Mouse (Mus musculus) stomach, postnatal 0 days (tissue): ENCODE measurements around the gene Pde11a. TPM values are rescaled to one million over a fixed set of nuclear protein-coding genes. Genes with fewer than 3 reads are reported as not detected.

Source experiments
- ATAC-seq: fragments of 200-750 bp; cut with Nextera tagmentation; 2 replicates; pipeline ENCODE4 v1.8.0; 2017; ENCODE audit not compliant: low FRiP score, low TSS enrichment
- DNase-seq: peaks from one replicate; pipeline ENCODE4 v3.0.0-alpha.2; 2016; ENCODE audit warnings: low spot score
- H3K27ac ChIP-seq: fragments of 300-500 bp; sonication (generic); replicated peaks from 2 replicates; pipeline ENCODE4 v1.5.1; 2014; ENCODE audit warnings: mild to moderate bottlenecking, control low read depth
- H3K27me3 ChIP-seq: fragments of 300-500 bp; sonication (generic); 2 replicates; pipeline ENCODE4 v1.6.1; 2014; ENCODE audit warnings: low read length; ENCODE audit not compliant: control insufficient read depth, insufficient read depth
- H3K36me3 ChIP-seq: fragments of 300-500 bp; sonication (generic); 2 replicates; pipeline ENCODE4 v1.6.1; 2014; ENCODE audit warnings: low read length, mixed read lengths; ENCODE audit not compliant: control insufficient read depth, insufficient read depth
- H3K4me1 ChIP-seq: fragments of 300-500 bp; sonication (generic); replicated peaks from 2 replicates; pipeline ENCODE4 v1.6.1; 2014; ENCODE audit warnings: antibody characterized with exemption; ENCODE audit not compliant: control insufficient read depth, insufficient read depth
- H3K4me2 ChIP-seq: fragments of 300-500 bp; sonication (generic); replicated peaks from 2 replicates; pipeline ENCODE4 v1.6.1; 2014; ENCODE audit warnings: low read depth, mild to moderate bottlenecking, control low read depth, moderate library complexity
- H3K4me3 ChIP-seq: fragments of 300-500 bp; sonication (generic); 2 replicates; pipeline ENCODE4 v1.5.1; 2014; ENCODE audit warnings: low read depth, low read length, control low read depth
- H3K9ac ChIP-seq: fragments of 300-500 bp; sonication (generic); 2 replicates; pipeline ENCODE4 v1.6.1; 2014; ENCODE audit warnings: mild to moderate bottlenecking, low read length, control low read depth, mixed read lengths
- H3K9me3 ChIP-seq: fragments of 300-500 bp; sonication (generic); 2 replicates; pipeline ENCODE4 v1.6.1; 2016; ENCODE audit warnings: low read length; ENCODE audit not compliant: control insufficient read depth
- CTCF ChIP-seq: IDR thresholded peaks from 2 replicates; pipeline ENCODE4 v1.5.1; 2016; ENCODE audit warnings: antibody characterized with exemption, low read depth, mild to moderate bottlenecking, moderate library complexity
- EP300 ChIP-seq: optimal IDR thresholded peaks from 2 replicates; pipeline ENCODE3; 2016; ENCODE audit warnings: antibody characterized with exemption
- WGBS: fragments of 180-500 bp; shearing (Covaris S2); extraction: QIAGEN DNeasy Blood & Tissue Kit; methylation state at CpG from one replicate; pipeline ENCODE4 v1.1.7; 2014; 5-methylcytosine and 5-hydroxymethylcytosine counted together
- polyA plus RNA-seq: library from polyadenylated mRNA; unstranded; fragments of >200 nt; fragmentation: Nextera tagmentation; extraction: Ambion mirVana; gene quantifications from 2 replicates; pipeline ENCODE4 v1.2.1, GENCODE M21; 2015

Gene Pde11a
- polyA plus RNA-seq, 1 experiment from 2014 or later = 0.12 TPM

GRCm38 (mm10) chr2:76264258-76264657, 74.3 kb downstream of the Pde11a start:
- no peaks in the 10 kb centered on the region for H3K9me3 ChIP-seq
- DNase-seq (no peak), ATAC-seq (no peak)
- no peaks in the 10 kb centered on the region for H3K4me1 ChIP-seq
- H3K36me3 ChIP-seq = no peaks in the 10 kb centered on the region
- H3K27me3 ChIP-seq = no peaks in the 10 kb centered on the region
- no peak overlapping the region for H3K4me3 ChIP-seq
- WGBS = 64% methylated on average over 10 of the region's 10 CpGs
- TF ChIP-seq EP300 (no peak), CTCF (no peak)
- H3K27ac ChIP-seq = no peak overlapping the region
- H3K9ac ChIP-seq = no peak overlapping the region
- no peak overlapping the region for H3K4me2 ChIP-seq

- Histone ChIP-seq H3K27ac (no peak overlapping the region), H3K27me3 (no peaks in the 10 kb centered on the region)
Measured at GRCm38 (mm10) chr2:76262661-76263060, 75.9 kb downstream of the Pde11a start.

GRCm38 (mm10) chr2:76254833-76255232, 83.7 kb downstream of the Pde11a start:
- 47% methylated on average over 6 of the region's 6 CpGs for WGBS
- DNase-seq = peak; percentile 43
- TF ChIP-seq EP300 = no peak
- TF ChIP-seq CTCF = peak; percentile 82

More at GRCm38 (mm10) chr2:76262661-76263060, 75.9 kb downstream of the Pde11a start:
- Histone ChIP-seq H3K4me2 (no peak overlapping the region), H3K36me3 (no peaks in the 10 kb centered on the region), H3K9ac (no peak overlapping the region), H3K9me3 (no peaks in the 10 kb centered on the region), H3K4me1 (no peaks in the 10 kb centered on the region), H3K4me3 (no peak overlapping the region)
- ATAC-seq = no peak
- no peak for DNase-seq
- WGBS = 37% methylated on average over 10 of the region's 10 CpGs
- TF ChIP-seq EP300 (no peak), CTCF (no peak)

GRCm38 (mm10) chr2:76251379-76251778, 87.2 kb downstream of the Pde11a start:
- ATAC-seq (no peak), DNase-seq (no peak)
- WGBS = 72% methylated on average over 10 of the region's 10 CpGs
- H3K27me3 ChIP-seq = no peaks in the 10 kb centered on the region
- TF ChIP-seq CTCF (no peak), EP300 (no peak)
- H3K27ac ChIP-seq = no peak overlapping the region
- no peak overlapping the region for H3K4me2 ChIP-seq
- H3K4me3 ChIP-seq = no peak overlapping the region
- no peaks in the 10 kb centered on the region for H3K4me1 ChIP-seq
- no peaks in the 10 kb centered on the region for H3K36me3 ChIP-seq
- no peaks in the 10 kb centered on the region for H3K9me3 ChIP-seq
- H3K9ac ChIP-seq = no peak overlapping the region

More at GRCm38 (mm10) chr2:76254833-76255232, 83.7 kb downstream of the Pde11a start:
- H3K9ac ChIP-seq = no peak overlapping the region
- H3K36me3 ChIP-seq = no peaks in the 10 kb centered on the region
- no peaks in the 10 kb centered on the region for H3K9me3 ChIP-seq
- no peak for ATAC-seq
- H3K27me3 ChIP-seq = no peaks in the 10 kb centered on the region
- H3K27ac ChIP-seq = no peak overlapping the region
- no peaks in the 10 kb centered on the region for H3K4me1 ChIP-seq
- no peak overlapping the region for H3K4me3 ChIP-seq
- H3K4me2 ChIP-seq = no peak overlapping the region

GRCm38 (mm10) chr2:76248242-76248641, 90.3 kb downstream of the Pde11a start:
- no peak overlapping the region for H3K27ac ChIP-seq
- no peak overlapping the region for H3K9ac ChIP-seq
- TF ChIP-seq CTCF = no peak
- no peak for TF ChIP-seq EP300
- DNase-seq (no peak), ATAC-seq (no peak)
- no peaks in the 10 kb centered on the region for H3K4me1 ChIP-seq
- H3K4me2 ChIP-seq = no peak overlapping the region
- no peaks in the 10 kb centered on the region for H3K9me3 ChIP-seq
- no peaks in the 10 kb centered on the region for H3K27me3 ChIP-seq
- WGBS = 71% methylated on average over 10 of the region's 10 CpGs
- H3K36me3 ChIP-seq = no peaks in the 10 kb centered on the region
- no peak overlapping the region for H3K4me3 ChIP-seq

- no peak overlapping the region for H3K27ac ChIP-seq
- ATAC-seq = no peak
Measured at GRCm38 (mm10) chr2:76239175-76239574, 99.4 kb downstream of the Pde11a start.

More at GRCm38 (mm10) chr2:76239175-76239574, 99.4 kb downstream of the Pde11a start:
- WGBS = 57% methylated on average over 2 of the region's 2 CpGs
- H3K9me3 ChIP-seq = no peaks in the 10 kb centered on the region
- no peaks in the 10 kb centered on the region for H3K4me1 ChIP-seq
- DNase-seq = no peak
- H3K4me3 ChIP-seq = no peak overlapping the region
- TF ChIP-seq CTCF (no peak), EP300 (no peak)
- H3K4me2 ChIP-seq = no peak overlapping the region
- no peaks in the 10 kb centered on the region for H3K27me3 ChIP-seq
- H3K36me3 ChIP-seq = no peaks in the 10 kb centered on the region
- H3K9ac ChIP-seq = no peak overlapping the region
